Mouse (Mus musculus) lung, adult 2 months (tissue): ENCODE data around the gene Rnf144b.

Source experiments
- CTCF ChIP-seq: fragments of 200-500 bp; IDR thresholded peaks from 2 replicates; pipeline ENCODE4 v1.5.1; 2011; ENCODE audit warnings: mild to moderate bottlenecking, low read length, control low read depth; ENCODE audit not compliant: insufficient read depth
- POLR2A ChIP-seq: fragments of 200-500 bp; IDR thresholded peaks from 2 replicates; pipeline ENCODE4 v1.6.1; 2011; ENCODE audit warnings: low read depth, mild to moderate bottlenecking, control low read depth, low read length, borderline replicate concordance; ENCODE audit errors: extremely low read depth

GRCm38 (mm10) chr13:47124449-47124848 is 2.0 kb downstream of the Rnf144b start:
- TF ChIP-seq POLR2A (no peak), CTCF (no peak)
